Mouse (Mus musculus): ENCODE measurements around the gene Prom2. TPM values are rescaled to one million over a fixed set of nuclear protein-coding genes. Genes with fewer than 3 reads are reported as not detected.

The Prom2 gene
- total and polyA plus RNA-seq, 2 experiments = 5.9 TPM; not detected in 1

GRCm38 (mm10) chr2:127518831-127519230, 22.4 kb downstream of the Prom2 start:
- Histone ChIP-seq H3K36me3 (ENCODE audit: control insufficient read depth, insufficient read depth, low read length) (no peaks in the 10 kb centered on the region), H3K9ac (ENCODE audit: low read depth, low read length) (no peak overlapping the region), H3K27ac (replicated peaks; ENCODE audit: insufficient read depth, low read depth, low read length) (no peak overlapping the region), H3K4me3 (ENCODE audit: insufficient read depth, low read depth, low read length) (no peak overlapping the region), H3K4me1 (ENCODE audit: control insufficient read depth, insufficient read depth, low read length) (no peaks in the 10 kb centered on the region), H3K79me2 (ENCODE audit: control insufficient read depth, insufficient read depth, low read length) (no peaks in the 10 kb centered on the region), H3K27me3 (ENCODE audit: control insufficient read depth, insufficient read depth, low read length) (no peaks in the 10 kb centered on the region)
- 61% methylated on average over 3 of the region's 3 CpGs for WGBS
- TF ChIP-seq CTCF (IDR thresholded peaks at IDR 0.05; ENCODE audit: low read depth, low read length) (no peak), POLR2A (IDR thresholded peaks at IDR 0.05; ENCODE audit: extremely low read depth, insufficient read depth, low read length) (no peak)
- DNase-seq (ENCODE audit: extremely low read depth, low read depth, low spot score) = no peak

DNA sequence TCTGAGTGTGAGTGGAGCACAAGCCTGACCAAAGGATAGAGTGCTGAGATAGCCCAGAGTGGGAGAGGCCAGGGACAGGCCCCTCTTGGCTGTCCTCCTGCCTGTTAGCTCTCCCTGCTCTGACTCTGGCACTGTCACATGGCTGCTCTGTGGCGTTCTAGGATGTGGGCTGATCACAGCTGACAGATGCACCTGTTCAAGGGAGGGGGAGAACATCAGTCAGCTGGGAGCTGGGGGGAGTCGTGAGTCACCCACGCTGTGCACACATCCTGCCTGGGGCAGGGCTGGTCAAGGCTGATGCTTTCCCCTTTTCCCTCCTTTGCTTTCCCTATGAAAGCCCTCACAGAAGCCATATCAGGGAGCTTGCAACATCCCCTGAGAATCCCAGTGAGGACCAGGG, 23.0 kb downstream of the Prom2 start:
- Histone ChIP-seq H3K27ac (replicated peaks; ENCODE audit: insufficient read depth, low read depth, low read length) (no peak overlapping the region), H3K4me3 (ENCODE audit: insufficient read depth, low read depth, low read length) (no peak overlapping the region), H3K79me2 (ENCODE audit: control insufficient read depth, insufficient read depth, low read length) (no peaks in the 10 kb centered on the region), H3K27me3 (ENCODE audit: control insufficient read depth, insufficient read depth, low read length) (no peaks in the 10 kb centered on the region), H3K9ac (ENCODE audit: low read depth, low read length) (no peak overlapping the region), H3K4me1 (ENCODE audit: control insufficient read depth, insufficient read depth, low read length) (no peaks in the 10 kb centered on the region), H3K36me3 (ENCODE audit: control insufficient read depth, insufficient read depth, low read length) (no peaks in the 10 kb centered on the region)
- 36% methylated on average over 3 of the region's 3 CpGs for WGBS
- TF ChIP-seq CTCF (IDR thresholded peaks at IDR 0.05; ENCODE audit: low read depth, low read length) = no peak
- no peak for TF ChIP-seq POLR2A (IDR thresholded peaks at IDR 0.05; ENCODE audit: extremely low read depth, insufficient read depth, low read length)
- no peak for DNase-seq (ENCODE audit: extremely low read depth, low read depth, low spot score)

GRCm38 (mm10) chr2:127517081-127517480, 24.2 kb downstream of the Prom2 start:
- H3K27me3 ChIP-seq (ENCODE audit: control insufficient read depth, insufficient read depth, low read length) = no peaks in the 10 kb centered on the region
- no peak overlapping the region for H3K9ac ChIP-seq (ENCODE audit: low read depth, low read length)
- TF ChIP-seq POLR2A (IDR thresholded peaks at IDR 0.05; ENCODE audit: extremely low read depth, insufficient read depth, low read length) (no peak), CTCF (IDR thresholded peaks at IDR 0.05; ENCODE audit: low read depth, low read length) (no peak)
- no peaks in the 10 kb centered on the region for H3K36me3 ChIP-seq (ENCODE audit: control insufficient read depth, insufficient read depth, low read length)
- H3K27ac ChIP-seq (replicated peaks; ENCODE audit: insufficient read depth, low read depth, low read length) = no peak overlapping the region
- no peaks in the 10 kb centered on the region for H3K4me1 ChIP-seq (ENCODE audit: control insufficient read depth, insufficient read depth, low read length)
- H3K79me2 ChIP-seq (ENCODE audit: control insufficient read depth, insufficient read depth, low read length) = no peaks in the 10 kb centered on the region
- H3K4me3 ChIP-seq (ENCODE audit: insufficient read depth, low read depth, low read length) = no peak overlapping the region
- WGBS = 74% methylated on average over 8 of the region's 8 CpGs
- DNase-seq (ENCODE audit: extremely low read depth, low read depth, low spot score) = no peak

DNA sequence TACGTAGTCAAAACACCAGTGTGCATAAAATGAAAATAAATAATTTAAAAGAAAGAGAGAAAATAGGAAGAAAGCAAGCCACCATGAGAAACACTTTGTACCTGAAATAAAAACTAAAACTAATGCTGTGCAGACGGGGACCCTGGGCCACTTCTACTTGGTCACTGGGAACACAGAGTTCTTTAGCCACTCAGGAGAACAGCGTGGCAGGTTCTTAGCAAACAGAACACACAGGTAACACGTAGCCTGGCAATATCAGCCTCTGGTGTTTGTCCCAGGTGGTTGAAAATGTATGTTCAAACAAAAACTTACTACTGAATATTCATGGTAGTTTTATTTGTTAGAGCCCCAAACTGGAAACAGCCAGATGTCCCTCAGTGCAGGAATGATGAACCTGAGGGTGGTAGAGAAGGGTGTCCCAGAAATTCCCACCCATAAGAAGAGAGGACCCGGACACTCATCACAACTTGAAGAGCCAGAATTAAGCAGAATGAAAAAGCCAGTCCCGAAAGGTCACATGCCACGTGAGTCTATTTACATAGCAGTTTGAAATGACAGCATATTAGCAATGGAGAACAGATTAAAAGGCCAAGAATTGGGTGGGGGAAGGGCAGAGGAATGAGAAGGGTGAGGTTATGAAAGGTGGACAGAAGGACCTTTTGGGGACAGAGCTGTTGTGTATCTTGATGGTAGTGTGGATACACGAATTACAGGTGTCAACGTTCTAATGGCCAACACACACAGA, 26.7 kb downstream of the Prom2 start:
- no peaks in the 10 kb centered on the region for H3K4me1 ChIP-seq (ENCODE audit: control insufficient read depth, insufficient read depth, low read length)
- 61% methylated on average over 9 of the region's 9 CpGs for WGBS
- H3K4me3 ChIP-seq (ENCODE audit: insufficient read depth, low read depth, low read length) = no peak overlapping the region
- no peak for DNase-seq (ENCODE audit: extremely low read depth, low read depth, low spot score)
- no peaks in the 10 kb centered on the region for H3K36me3 ChIP-seq (ENCODE audit: control insufficient read depth, insufficient read depth, low read length)
- no peak overlapping the region for H3K9ac ChIP-seq (ENCODE audit: low read depth, low read length)
- no peak for TF ChIP-seq POLR2A (IDR thresholded peaks at IDR 0.05; ENCODE audit: extremely low read depth, insufficient read depth, low read length)
- TF ChIP-seq CTCF (IDR thresholded peaks at IDR 0.05; ENCODE audit: low read depth, low read length) = no peak
- H3K27ac ChIP-seq (replicated peaks; ENCODE audit: insufficient read depth, low read depth, low read length) = no peak overlapping the region
- no peaks in the 10 kb centered on the region for H3K79me2 ChIP-seq (ENCODE audit: control insufficient read depth, insufficient read depth, low read length)
- no peaks in the 10 kb centered on the region for H3K27me3 ChIP-seq (ENCODE audit: control insufficient read depth, insufficient read depth, low read length)

GRCm38 (mm10) chr2:127513244-127513643, 28.0 kb downstream of the Prom2 start:
- H3K9ac ChIP-seq (ENCODE audit: low read depth, low read length) = no peak overlapping the region
- no peak overlapping the region for H3K27ac ChIP-seq (replicated peaks; ENCODE audit: insufficient read depth, low read depth, low read length)
- H3K79me2 ChIP-seq (ENCODE audit: control insufficient read depth, insufficient read depth, low read length) = no peaks in the 10 kb centered on the region
- WGBS = 60% methylated on average over 3 of the region's 3 CpGs
- H3K4me3 ChIP-seq (ENCODE audit: insufficient read depth, low read depth, low read length) = no peak overlapping the region
- no peak for DNase-seq (ENCODE audit: extremely low read depth, low read depth, low spot score)
- TF ChIP-seq POLR2A (IDR thresholded peaks at IDR 0.05; ENCODE audit: extremely low read depth, insufficient read depth, low read length) = no peak
- TF ChIP-seq CTCF (IDR thresholded peaks at IDR 0.05; ENCODE audit: low read depth, low read length) = no peak
- H3K36me3 ChIP-seq (ENCODE audit: control insufficient read depth, insufficient read depth, low read length) = no peaks in the 10 kb centered on the region
- no peaks in the 10 kb centered on the region for H3K27me3 ChIP-seq (ENCODE audit: control insufficient read depth, insufficient read depth, low read length)
- no peaks in the 10 kb centered on the region for H3K4me1 ChIP-seq (ENCODE audit: control insufficient read depth, insufficient read depth, low read length)

GRCm38 (mm10) chr2:127511426-127511825, 29.8 kb downstream of the Prom2 start:
- no peak for DNase-seq (ENCODE audit: extremely low read depth, low read depth, low spot score)
- WGBS = 51% methylated on average over 4 of the region's 4 CpGs
- H3K36me3 ChIP-seq (ENCODE audit: control insufficient read depth, insufficient read depth, low read length) = no peaks in the 10 kb centered on the region
- no peaks in the 10 kb centered on the region for H3K79me2 ChIP-seq (ENCODE audit: control insufficient read depth, insufficient read depth, low read length)
- no peak overlapping the region for H3K4me3 ChIP-seq (ENCODE audit: insufficient read depth, low read depth, low read length)
- no peak overlapping the region for H3K9ac ChIP-seq (ENCODE audit: low read depth, low read length)
- H3K27me3 ChIP-seq (ENCODE audit: control insufficient read depth, insufficient read depth, low read length) = no peaks in the 10 kb centered on the region
- no peak overlapping the region for H3K27ac ChIP-seq (replicated peaks; ENCODE audit: insufficient read depth, low read depth, low read length)
- TF ChIP-seq POLR2A (IDR thresholded peaks at IDR 0.05; ENCODE audit: extremely low read depth, insufficient read depth, low read length) = no peak
- TF ChIP-seq CTCF (IDR thresholded peaks at IDR 0.05; ENCODE audit: low read depth, low read length) = no peak
- no peaks in the 10 kb centered on the region for H3K4me1 ChIP-seq (ENCODE audit: control insufficient read depth, insufficient read depth, low read length)
